Mouse (Mus musculus) myocyte (in vitro differentiated cells): Measurements from ENCODE around the gene Kntc1. TPM values are rescaled to one million over a fixed set of nuclear protein-coding genes. Genes with fewer than 3 reads are reported as not detected.

Experiments used
- H3K27me3 ChIP-seq: one replicate; pipeline ENCODE4 v1.6.1; 2011; ENCODE audit not compliant: control insufficient read depth, insufficient read depth, insufficient read length
- H3K36me3 ChIP-seq: one replicate; pipeline ENCODE4 v1.6.1; 2011; ENCODE audit not compliant: control insufficient read depth, insufficient read depth
- H3K4me2 ChIP-seq: one replicate; pipeline ENCODE4 v1.6.1; 2011; ENCODE audit warnings: low read depth, control low read depth
- H3K4me3 ChIP-seq: one replicate; pipeline ENCODE4 v1.5.1; 2011; ENCODE audit warnings: mild to moderate bottlenecking, control low read depth, moderate library complexity
- H3K79me2 ChIP-seq: one replicate; pipeline ENCODE4 v1.6.1; 2011; ENCODE audit not compliant: control insufficient read depth, insufficient read depth
- H3ac ChIP-seq: one replicate; pipeline ENCODE4 v1.6.1; 2011; ENCODE audit not compliant: control insufficient read depth, insufficient read length
- CEBPB ChIP-seq: IDR thresholded peaks from 2 replicates; pipeline ENCODE4 v1.6.1; 2011; ENCODE audit warnings: mild to moderate bottlenecking, moderate library complexity; ENCODE audit not compliant: poor library complexity, insufficient read depth, severe bottlenecking
- E2F4 ChIP-seq: IDR thresholded peaks from one replicate; pipeline ENCODE4 v1.6.1; 2011; ENCODE audit warnings: mild to moderate bottlenecking, control low read depth, moderate library complexity; ENCODE audit not compliant: insufficient read depth
- MAX ChIP-seq: IDR thresholded peaks from one replicate; pipeline ENCODE4 v1.6.1; 2011; ENCODE audit warnings: low read depth, mild to moderate bottlenecking, control low read depth
- MYOD1 ChIP-seq, 3 experiments: IDR thresholded peaks; one replicate each; pipeline ENCODE4 v1.6.1; 2011; ENCODE audit warnings: control low read depth in 2 of 3, low read depth in 2 of 3, mild to moderate bottlenecking in 2 of 3, moderate library complexity in 1 of 3; ENCODE audit not compliant: insufficient read length in 2 of 3, control insufficient read depth in 1 of 3
- MYOG ChIP-seq, 3 experiments: IDR thresholded peaks; one replicate each; pipeline ENCODE4 v1.6.1; 2011; ENCODE audit warnings: control low read depth in 2 of 3, low read depth in 2 of 3, mild to moderate bottlenecking in 2 of 3; ENCODE audit not compliant: insufficient read length in 2 of 3, control insufficient read depth in 1 of 3, insufficient read depth in 1 of 3
- POLR2A ChIP-seq: IDR thresholded peaks from one replicate; pipeline ENCODE4 v1.6.1; 2011; ENCODE audit warnings: low read depth, mild to moderate bottlenecking, control low read depth, moderate library complexity; ENCODE audit not compliant: insufficient read length
- POLR2AphosphoS2 ChIP-seq: IDR thresholded peaks from one replicate; pipeline ENCODE4 v1.6.1; 2011; ENCODE audit warnings: low read depth, control low read depth; ENCODE audit not compliant: insufficient read length
- REST ChIP-seq: IDR thresholded peaks from one replicate; pipeline ENCODE4 v1.6.1; 2011; ENCODE audit warnings: mild to moderate bottlenecking, control low read depth, moderate library complexity; ENCODE audit not compliant: insufficient read depth, insufficient read length
- SRF ChIP-seq: IDR thresholded peaks from one replicate; pipeline ENCODE4 v1.6.1; 2011; ENCODE audit warnings: low read depth; ENCODE audit not compliant: control insufficient read depth, insufficient read length
- TCF12 ChIP-seq: IDR thresholded peaks from one replicate; pipeline ENCODE4 v1.6.1; 2011; ENCODE audit warnings: mild to moderate bottlenecking, control low read depth; ENCODE audit not compliant: poor library complexity, insufficient read depth, severe bottlenecking
- TCF3 ChIP-seq: IDR thresholded peaks from one replicate; pipeline ENCODE4 v1.6.1; 2011; ENCODE audit warnings: low read depth, control low read depth; ENCODE audit not compliant: insufficient read length
- USF1 ChIP-seq: IDR thresholded peaks from one replicate; pipeline ENCODE4 v1.6.1; 2011; ENCODE audit warnings: low read depth, mild to moderate bottlenecking, control low read depth, moderate library complexity
- polyA plus RNA-seq: library from polyadenylated mRNA; unstranded; fragments of >200 nt; fragmentation: generic; extraction: Trizol; gene quantifications from one replicate; pipeline ENCODE4 v1.2.1, GENCODE M21; 2012; ENCODE audit warnings: missing spikeins

Kntc1 gene
- polyA plus RNA-seq, 1 experiment: 6.5 TPM

DNA sequence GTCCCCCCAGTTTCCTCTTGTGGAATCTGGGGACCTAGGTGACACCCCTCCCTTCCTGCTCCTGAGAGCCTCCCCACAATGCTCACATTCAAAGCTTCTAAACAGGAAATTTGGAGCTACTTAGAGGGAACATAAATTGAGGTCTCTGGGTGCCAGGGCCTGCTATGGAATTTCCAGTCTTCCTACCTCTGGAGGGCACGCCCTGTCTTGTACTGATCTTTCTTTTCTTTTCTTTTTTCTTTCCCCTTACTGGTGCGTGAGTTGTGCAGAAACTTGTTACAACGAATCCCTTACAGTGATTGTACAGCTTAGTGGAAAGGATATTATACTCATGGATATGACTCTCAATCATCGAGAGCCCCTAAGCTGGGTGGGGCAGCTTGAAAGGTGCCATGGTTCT lies 120.1 kb downstream of the Kntc1 start:
- TF ChIP-seq POLR2AphosphoS2 (no peak), POLR2A (no peak), TCF12 (no peak), USF1 (no peak), CEBPB (no peak), REST (no peak), SRF (no peak), TCF3 (no peak), E2F4 (no peak), MAX (no peak), MYOG (IDR thresholded peaks at IDR 0.05; ENCODE audit: control insufficient read depth in 1 of 3, insufficient read depth in 1 of 3, insufficient read length in 2 of 3, low read depth in 2 of 3) (no peak), MYOD1 (IDR thresholded peaks at IDR 0.05; ENCODE audit: control insufficient read depth in 1 of 3, insufficient read length in 2 of 3, low read depth in 2 of 3) (no peak)
- no peaks in the 10 kb centered on the region for H3K27me3 ChIP-seq
- H3K4me2 ChIP-seq: no peak overlapping the region
- no peaks in the 10 kb centered on the region for H3K79me2 ChIP-seq
- no peaks in the 10 kb centered on the region for H3K36me3 ChIP-seq
- H3ac ChIP-seq: no peak overlapping the region
- H3K4me3 ChIP-seq: no peak overlapping the region

Other genes starting within 250 kb of the Kntc1 start
- gene B3gnt4, start 239.3 kb upstream of the Kntc1 start, polyA plus RNA-seq: 0.05 TPM
- gene Diablo, start 225.5 kb upstream of the Kntc1 start, polyA plus RNA-seq: 54.2 TPM
- not detected for gene Gm49027, start 224.2 kb upstream of the Kntc1 start, polyA plus RNA-seq
- 18.7 TPM for gene Vps33a, start 176.7 kb upstream of the Kntc1 start, polyA plus RNA-seq
- gene Clip1, start 65.1 kb upstream of the Kntc1 start, polyA plus RNA-seq: 17.5 TPM
- 9.7 TPM for gene Zcchc8, start 28.6 kb upstream of the Kntc1 start, polyA plus RNA-seq
- 18.4 TPM for gene Rsrc2, start 302 bp upstream of the Kntc1 start, polyA plus RNA-seq
- gene Hcar2, start 115.8 kb downstream of the Kntc1 start, polyA plus RNA-seq: not detected
- not detected for gene Hcar1, start 130.3 kb downstream of the Kntc1 start, polyA plus RNA-seq
- 38.0 TPM for gene Denr, start 157.5 kb downstream of the Kntc1 start, polyA plus RNA-seq
- gene Gm43518, start 177.7 kb downstream of the Kntc1 start, polyA plus RNA-seq: not detected
- 4.7 TPM for gene Ccdc62, start 181.0 kb downstream of the Kntc1 start, polyA plus RNA-seq
- gene Hip1r, start 223.9 kb downstream of the Kntc1 start, polyA plus RNA-seq: 10.5 TPM